Mouse (Mus musculus) layer of hippocampus, adult 6 months (tissue): ENCODE results near the gene Kcnd1. TPM values are rescaled to one million over a fixed set of nuclear protein-coding genes. Genes with fewer than 3 reads are reported as not detected.

ENCODE experiments used
- long read RNA-seq, 2 experiments: library from polyadenylated mRNA; unstranded; transcript quantifications; one replicate each; pipeline ENCODE4 v2.0.0; 2019 to 2020
- microRNA-seq: library from miRNA; unstranded; fragments of <30 nt; microRNA quantifications from one replicate; pipeline ENCODE4 v1.2.0, GENCODE M21; 2020
- polyA plus RNA-seq: library from polyadenylated mRNA; unstranded; fragments of <200 nt; fragmentation: Nextera tagmentation; gene quantifications from 2 replicates; pipeline ENCODE4 v1.2.3, GENCODE M21; 2021

Kcnd1 gene
- polyA plus RNA-seq: 4.7 and 5.2 TPM in 2 replicates
- long read RNA-seq, experiment 1, full-length matches to known transcripts: 1 of 6 reads
- long read RNA-seq, experiment 1, partial matches to known transcripts: 2 of 6 reads
- long read RNA-seq, experiment 1, other reads (novel, unspliced or antisense): 3 of 6 reads
- long read RNA-seq, experiment 2, full-length matches to known transcripts: 3 of 17 reads
- long read RNA-seq, experiment 2, partial matches to known transcripts: 3 of 17 reads
- long read RNA-seq, experiment 2, other reads (novel, unspliced or antisense): 11 of 17 reads

DNA sequence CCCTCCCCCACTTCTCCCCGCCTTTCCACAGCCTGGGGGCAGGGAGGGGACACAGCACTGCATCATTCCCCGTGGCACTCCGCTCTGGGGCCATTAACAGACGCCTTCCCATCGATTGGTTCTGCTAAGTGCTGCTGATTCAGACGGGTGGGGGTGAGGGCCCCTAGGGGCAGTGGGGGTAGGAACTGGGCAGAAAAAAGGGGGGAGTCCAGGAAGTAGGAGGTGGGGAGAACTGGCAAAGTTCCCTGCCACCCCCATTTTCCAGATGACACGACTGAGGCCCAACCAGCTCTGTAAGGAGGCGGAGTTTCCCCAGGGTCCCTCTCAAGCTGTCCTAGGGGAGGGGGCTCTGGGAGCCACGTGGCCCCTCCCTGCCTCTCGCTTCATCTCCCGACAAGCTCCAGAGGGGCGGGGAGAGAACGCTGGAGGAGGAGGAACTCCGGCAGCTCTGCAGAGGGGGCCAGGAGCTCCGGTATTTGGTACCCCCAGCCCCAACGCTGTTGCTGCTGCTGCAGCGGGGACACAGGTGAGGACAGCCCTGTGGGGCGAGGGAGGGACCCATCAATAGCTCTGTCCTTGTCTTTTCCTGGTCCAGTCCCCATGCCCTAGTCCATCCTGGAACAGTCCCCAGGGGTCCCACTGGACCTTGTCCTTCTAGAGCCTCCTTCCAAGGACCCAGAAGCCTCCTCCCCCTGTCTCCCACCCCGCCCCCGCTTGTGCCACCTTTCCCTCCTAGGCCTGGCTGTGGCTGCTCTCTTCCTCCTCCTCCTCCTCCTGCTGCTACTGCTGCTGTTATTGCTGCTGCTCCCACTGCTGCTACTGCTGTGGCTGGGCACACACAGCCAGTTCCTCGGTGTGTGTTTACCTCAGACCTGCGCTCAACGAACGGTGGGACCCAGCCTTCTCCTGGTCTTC is at the start of gene Kcnd1:
Kcnd1 (plus strand) TSS at position 425 of the 915 bp plus-strand sequence.

DNA sequence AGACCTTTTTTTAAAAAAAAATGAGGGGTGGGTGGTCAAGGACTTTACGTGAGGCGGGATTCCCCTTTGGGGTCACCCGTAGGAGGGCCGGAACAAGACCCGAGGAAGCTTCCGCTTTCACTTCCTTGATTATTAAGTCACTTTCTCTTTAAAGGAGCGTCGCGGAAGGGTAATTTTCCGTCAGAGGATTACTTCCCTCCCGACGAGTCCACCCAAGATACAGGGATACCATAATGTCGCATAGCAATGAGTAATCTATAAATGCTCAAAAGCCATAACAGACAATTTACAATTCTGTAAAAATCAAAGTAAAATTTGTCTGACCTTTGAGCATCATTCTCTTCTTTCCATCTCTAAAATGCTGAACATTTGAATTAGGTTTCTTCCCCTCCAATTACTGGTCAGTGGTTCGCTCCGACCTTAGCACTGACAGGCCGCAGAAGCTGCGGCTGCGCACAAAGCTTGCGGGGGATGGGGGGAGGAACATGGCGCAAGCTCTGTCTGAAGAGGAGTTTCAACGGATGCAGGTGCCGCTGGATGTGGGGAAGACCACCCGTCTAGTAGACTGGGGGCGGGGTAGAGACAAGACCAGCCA is 32.5 kb upstream of the Kcnd1 start, which contains the start of gene Gripap1:
Gripap1 (plus strand) TSS at position 224 of the 595 bp plus-strand sequence.

DNA sequence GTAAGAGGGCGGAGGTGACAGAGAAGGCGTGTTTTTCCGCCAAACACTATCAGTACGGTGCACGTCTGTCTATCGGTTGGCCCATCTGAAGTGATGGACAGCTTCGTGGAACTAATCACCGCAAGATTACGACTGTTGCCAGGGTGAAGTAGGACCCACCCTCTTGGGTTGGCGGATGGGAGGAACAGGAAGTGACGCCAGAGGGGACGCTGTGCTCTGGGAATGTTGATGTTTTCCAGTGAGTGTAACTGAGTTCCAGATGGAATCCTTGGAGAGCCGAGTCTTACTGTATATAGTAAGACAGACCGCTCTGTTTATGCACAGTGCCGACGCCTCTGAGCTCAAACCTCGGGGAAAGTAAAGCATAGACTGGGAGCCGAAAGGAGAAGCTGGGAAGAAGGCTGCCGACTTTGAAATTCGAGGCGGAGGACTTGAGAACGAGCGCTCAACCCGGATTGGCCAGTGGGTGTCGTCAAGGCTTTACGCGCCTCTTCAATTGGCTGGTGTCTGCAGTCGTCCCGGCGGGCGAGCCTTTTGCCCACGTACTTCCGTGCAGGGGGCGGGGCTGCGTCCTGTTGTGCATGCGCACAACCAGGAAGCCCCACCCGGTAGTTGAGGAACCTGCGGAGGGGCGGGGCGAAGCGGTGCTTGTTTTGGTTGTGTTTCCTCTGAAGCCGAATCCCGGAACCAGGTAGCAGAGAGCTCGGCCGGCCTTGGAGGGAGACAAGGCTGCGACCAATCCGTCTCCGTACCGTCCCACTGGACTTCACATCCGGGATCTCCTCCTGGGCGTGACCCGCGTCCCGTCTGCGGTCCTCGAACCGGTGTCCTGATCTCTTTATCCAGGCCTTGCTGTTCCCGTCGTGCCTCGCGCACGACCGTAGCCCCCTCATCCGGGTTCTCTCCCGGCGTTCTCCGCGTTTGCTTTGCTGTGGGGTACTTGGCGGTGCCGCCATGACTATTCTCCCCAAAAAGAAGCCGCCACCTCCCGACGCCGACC is 19.4 kb downstream of the Kcnd1 start, which contains the start of gene Otud5:
Otud5 (plus strand) TSS at position 202 of the 1,000 bp plus-strand sequence.

DNA sequence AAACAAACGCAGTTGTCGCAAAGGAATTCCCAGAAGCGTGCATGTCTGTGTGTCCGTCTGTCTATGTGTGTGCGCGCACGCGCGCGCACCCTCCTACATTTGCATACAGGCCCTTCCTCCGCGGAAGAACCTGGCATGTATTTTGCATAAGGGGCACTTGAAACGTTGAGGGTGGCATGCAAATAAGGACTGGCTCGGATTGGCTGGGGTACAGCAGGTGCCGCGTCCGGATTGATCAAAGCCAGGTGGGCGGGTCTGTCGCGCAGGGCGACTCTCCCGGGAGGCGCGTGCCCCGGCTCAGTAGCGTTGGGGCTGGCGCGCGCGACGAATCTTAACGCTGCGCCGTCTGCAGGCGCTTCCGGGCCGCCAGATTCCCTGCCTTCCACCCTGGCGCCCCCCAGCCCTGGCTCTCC is 55.9 kb downstream of the Kcnd1 start, which contains the start of gene Pim2:
Pim2 (plus strand) TSS at position 256 of the 413 bp plus-strand sequence.

DNA sequence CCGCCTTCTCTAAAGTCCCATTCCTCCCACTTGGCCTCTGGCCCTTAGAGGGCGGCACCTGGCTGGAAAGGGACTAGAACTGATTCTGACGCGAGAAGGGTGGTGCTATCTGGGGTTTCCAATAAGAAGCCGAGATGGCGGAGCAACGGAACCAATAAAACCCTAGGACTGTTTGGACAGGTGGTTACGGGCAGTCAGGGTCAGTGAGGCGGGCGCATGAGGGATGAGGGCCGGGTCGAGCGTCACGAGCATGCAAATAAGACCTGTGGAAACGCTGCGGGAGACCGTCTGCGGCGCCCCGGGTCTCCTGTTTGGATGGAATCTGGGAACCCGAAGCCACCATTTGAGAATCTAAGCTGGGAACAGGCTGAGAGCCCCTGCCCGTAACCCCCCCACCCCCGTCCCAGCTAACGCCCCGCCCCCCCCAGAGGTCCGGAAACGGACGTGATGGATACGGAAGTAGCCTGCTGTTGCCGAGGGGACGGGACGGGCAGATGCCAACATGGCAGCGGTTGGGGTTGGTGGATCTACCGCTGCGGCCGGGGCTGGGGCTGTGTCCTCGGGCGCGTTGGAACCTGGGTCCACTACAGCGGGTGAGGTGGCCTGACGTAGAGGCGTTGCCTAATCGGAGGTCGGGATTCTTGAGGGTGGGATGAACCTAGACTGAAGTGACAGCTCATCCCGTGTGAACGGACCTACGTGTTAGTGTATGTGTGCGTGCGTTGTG is 61.9 kb downstream of the Kcnd1 start, which contains the start of gene Slc35a2:
Slc35a2 (plus strand) TSS at position 188 of the 727 bp plus-strand sequence.

Small RNA genes within 50 kb of the gene (microRNA-seq; reads per million reads assigned to microRNA genes)
- 88.9 reads per million, percentile 57 among the genes with 10 or more reads in this experiment for gene Mir1198

Other genes with a start within 250 kb of the Kcnd1 start
- not detected in 2 replicates for gene Foxp3, start 248.6 kb upstream of the Kcnd1 start, polyA plus RNA-seq
- gene Ppp1r3f, start 248.0 kb upstream of the Kcnd1 start, polyA plus RNA-seq: 3.3 and 3.8 TPM in 2 replicates
- gene Ccdc22, start 216.8 kb upstream of the Kcnd1 start, polyA plus RNA-seq: 21.7 and 24.5 TPM in 2 replicates
- gene Cacna1f, start 215.2 kb upstream of the Kcnd1 start, polyA plus RNA-seq: not detected in 2 replicates
- gene Syp, start 183.8 kb upstream of the Kcnd1 start, polyA plus RNA-seq: 165 and 181 TPM in 2 replicates
- gene Prickle3, start 165.0 kb upstream of the Kcnd1 start, polyA plus RNA-seq: 0.54 and 0.60 TPM in 2 replicates
- 10.2 and 14.4 TPM in 2 replicates for gene Plp2, start 150.9 kb upstream of the Kcnd1 start, polyA plus RNA-seq
- 0.14 and 0.18 TPM in 2 replicates for gene Magix, start 141.0 kb upstream of the Kcnd1 start, polyA plus RNA-seq
- gene Gpkow, start 125.2 kb upstream of the Kcnd1 start, polyA plus RNA-seq: 18.4 and 19.5 TPM in 2 replicates
- 28.9 and 30.9 TPM in 2 replicates for gene Wdr45, start 108.0 kb upstream of the Kcnd1 start, polyA plus RNA-seq
- gene Gm45208, start 100.0 kb upstream of the Kcnd1 start, polyA plus RNA-seq: 0.30 TPM in 1 of 2 replicates, not detected in the other
- 135 and 140 TPM in 2 replicates for gene Praf2, start 93.8 kb upstream of the Kcnd1 start, polyA plus RNA-seq
- 5.8 and 7.6 TPM in 2 replicates for gene Ccdc120, start 71.4 kb upstream of the Kcnd1 start, polyA plus RNA-seq
- 7.6 and 8.5 TPM in 2 replicates for gene Tfe3, start 59.7 kb upstream of the Kcnd1 start, polyA plus RNA-seq
- gene Gripap1, start 32.5 kb upstream of the Kcnd1 start, polyA plus RNA-seq: 29.8 and 34.6 TPM in 2 replicates
- 5.8 and 6.1 TPM in 2 replicates for gene Otud5, start 19.1 kb downstream of the Kcnd1 start, polyA plus RNA-seq
- 36.8 and 47.0 TPM in 2 replicates for gene Pim2, start 56.0 kb downstream of the Kcnd1 start, polyA plus RNA-seq
- 20.7 and 23.1 TPM in 2 replicates for gene Slc35a2, start 61.7 kb downstream of the Kcnd1 start, polyA plus RNA-seq
- gene Pqbp1, start 77.0 kb downstream of the Kcnd1 start, polyA plus RNA-seq: 76.7 and 79.2 TPM in 2 replicates
- gene Timm17b, start 77.1 kb downstream of the Kcnd1 start, polyA plus RNA-seq: 49.4 and 51.9 TPM in 2 replicates
- gene Gm10491, start 85.5 kb downstream of the Kcnd1 start, polyA plus RNA-seq: not detected in 2 replicates
- gene Gm10490, start 87.3 kb downstream of the Kcnd1 start, polyA plus RNA-seq: not detected in 2 replicates
- gene Pcsk1n, start 97.5 kb downstream of the Kcnd1 start, polyA plus RNA-seq: 450 and 585 TPM in 2 replicates
- not detected in 2 replicates for gene Eras, start 106.3 kb downstream of the Kcnd1 start, polyA plus RNA-seq
- 9.5 and 10.1 TPM in 2 replicates for gene Hdac6, start 125.6 kb downstream of the Kcnd1 start, polyA plus RNA-seq
- gene Gata1, start 155.8 kb downstream of the Kcnd1 start, polyA plus RNA-seq: not detected in 2 replicates
- not detected in 2 replicates for gene Glod5, start 196.2 kb downstream of the Kcnd1 start, polyA plus RNA-seq